Mouse (Mus musculus) kidney, embryonic 15.5 days (tissue): ENCODE results near the gene Fbxl5. TPM values are rescaled to one million over a fixed set of nuclear protein-coding genes. Genes with fewer than 3 reads are reported as not detected.
A peak's percentile ranks its signal among the peaks of the same experiment; 100 is the strongest.

Source experiments
- ATAC-seq: fragments of 200-750 bp; cut with Nextera tagmentation; replicated peaks from 2 replicates; pipeline ENCODE4 v1.8.0; 2017; ENCODE audit warnings: moderate TSS enrichment; ENCODE audit not compliant: low FRiP score
- H3K27ac ChIP-seq: fragments of 300-500 bp; sonication (generic); 2 replicates; pipeline ENCODE4 v1.5.1; 2015; ENCODE audit warnings: mild to moderate bottlenecking, inconsistent platforms
- H3K27me3 ChIP-seq: fragments of 300-500 bp; sonication (generic); 2 replicates; pipeline ENCODE4 v1.6.1; 2015; ENCODE audit warnings: inconsistent platforms
- H3K36me3 ChIP-seq: fragments of 300-500 bp; sonication (generic); 2 replicates; pipeline ENCODE4 v1.6.1; 2015; ENCODE audit warnings: inconsistent platforms
- H3K4me1 ChIP-seq: fragments of 300-500 bp; sonication (generic); 2 replicates; pipeline ENCODE4 v1.6.1; 2015; ENCODE audit warnings: inconsistent platforms
- H3K4me2 ChIP-seq: fragments of 300-500 bp; sonication (generic); 2 replicates; pipeline ENCODE4 v1.6.1; 2015; ENCODE audit warnings: moderate library complexity, mild to moderate bottlenecking, inconsistent platforms
- H3K4me3 ChIP-seq: fragments of 300-500 bp; sonication (generic); replicated peaks from 2 replicates; pipeline ENCODE4 v1.5.1; 2015; ENCODE audit warnings: mild to moderate bottlenecking, inconsistent platforms
- H3K9ac ChIP-seq: fragments of 300-500 bp; sonication (generic); 2 replicates; pipeline ENCODE4 v1.6.1; 2015; ENCODE audit warnings: mild to moderate bottlenecking, inconsistent platforms
- H3K9me3 ChIP-seq: fragments of 300-500 bp; sonication (generic); replicated peaks from 2 replicates; pipeline ENCODE4 v1.6.1; 2016; ENCODE audit warnings: inconsistent platforms
- WGBS: fragments of 180-500 bp; shearing (Covaris S2); methylation state at CpG from one replicate; pipeline ENCODE4 v1.1.7; 2015; ENCODE audit warnings: mixed read lengths; 5-methylcytosine and 5-hydroxymethylcytosine counted together
- polyA plus RNA-seq: library from polyadenylated mRNA; unstranded; fragments of >200 nt; fragmentation: Nextera tagmentation; extraction: Ambion mirVana; gene quantifications from 2 replicates; pipeline ENCODE4 v1.2.1, GENCODE M21; 2015

Gene Fbxl5
- polyA plus RNA-seq, 1 experiment from 2014 or later, result 54.8 TPM

GRCm38 (mm10) chr5:43848275-43848674, 26.8 kb upstream of the Fbxl5 start:
- no peak for ATAC-seq
- Histone ChIP-seq H3K9me3 (no peaks in the 10 kb centered on the region; the same call in 1 of the 2 replicates), H3K27ac (no peak overlapping the region), H3K36me3 (no peaks in the 10 kb centered on the region), H3K9ac (no peak overlapping the region), H3K4me2 (no peak overlapping the region), H3K4me3 (no peak overlapping the region), H3K4me1 (peaks cover 8% of the 10 kb centered on the region; the same call in 1 of the 2 replicates), H3K27me3 (no peaks in the 10 kb centered on the region)
- WGBS, result 91% methylated on average over 3 of the region's 3 CpGs

DNA sequence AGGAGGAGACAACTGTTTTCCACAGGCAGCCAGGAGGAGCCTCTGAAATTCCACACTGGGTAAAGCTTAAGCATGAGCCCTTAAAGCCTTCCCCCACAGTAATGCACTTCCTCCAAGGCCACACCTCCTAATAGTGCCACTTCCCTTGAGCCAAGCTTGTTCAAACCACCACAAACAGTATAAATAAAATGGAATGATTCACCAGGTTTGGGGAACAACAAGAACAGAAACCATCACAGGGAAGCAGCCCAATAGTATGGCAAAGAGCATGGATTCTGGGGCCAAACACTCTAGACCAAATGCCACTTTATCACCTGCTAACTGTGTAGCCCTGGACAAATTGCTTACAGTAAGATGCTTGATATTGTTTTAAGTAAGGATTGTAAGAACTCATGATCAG, 26.1 kb upstream of the Fbxl5 start:
- H3K4me3 ChIP-seq, result no peak overlapping the region
- H3K9ac ChIP-seq, result no peak overlapping the region
- no peaks in the 10 kb centered on the region for H3K36me3 ChIP-seq
- peaks cover 10% of the 10 kb centered on the region; the same call in 1 of the 2 replicates for H3K4me1 ChIP-seq
- H3K4me2 ChIP-seq, result no peak overlapping the region
- no peaks in the 10 kb centered on the region for H3K27me3 ChIP-seq
- no peaks in the 10 kb centered on the region; the same call in 1 of the 2 replicates for H3K9me3 ChIP-seq
- H3K27ac ChIP-seq, result no peak overlapping the region
- ATAC-seq, result no peak

GRCm38 (mm10) chr5:43846227-43846626, 24.8 kb upstream of the Fbxl5 start:
- H3K27ac ChIP-seq, result no peak overlapping the region
- no peak overlapping the region for H3K9ac ChIP-seq
- H3K36me3 ChIP-seq, result no peaks in the 10 kb centered on the region
- peaks cover 11% of the 10 kb centered on the region; the same call in 1 of the 2 replicates for H3K4me1 ChIP-seq
- 25% methylated on average over 2 of the region's 2 CpGs for WGBS
- no peak overlapping the region for H3K4me2 ChIP-seq
- H3K9me3 ChIP-seq, result no peaks in the 10 kb centered on the region
- H3K4me3 ChIP-seq, result no peak overlapping the region
- no peak for ATAC-seq
- H3K27me3 ChIP-seq, result no peaks in the 10 kb centered on the region

DNA sequence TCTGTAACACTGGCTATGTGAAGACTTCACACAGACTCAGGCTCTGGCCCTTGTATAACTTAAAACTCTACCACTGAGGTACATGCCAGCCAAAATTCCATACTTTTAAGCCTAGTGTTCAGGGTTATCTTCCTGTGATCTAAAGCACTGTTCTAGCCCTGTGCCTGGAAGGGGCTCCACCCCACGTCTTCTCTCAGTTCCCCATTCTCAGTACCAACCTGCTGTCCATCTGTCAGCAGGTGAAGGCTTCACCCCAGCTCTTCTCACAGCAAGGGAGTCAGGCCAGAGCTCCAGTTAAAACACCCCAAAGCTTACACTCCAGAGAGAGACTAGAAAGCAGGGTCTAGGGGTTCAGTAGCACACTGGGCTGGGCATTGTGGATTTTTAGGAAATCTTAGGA, 24.2 kb upstream of the Fbxl5 start:
- no peak for ATAC-seq
- Histone ChIP-seq H3K4me2 (no peak overlapping the region), H3K4me3 (no peak overlapping the region), H3K9me3 (no peaks in the 10 kb centered on the region), H3K4me1 (peaks cover 11% of the 10 kb centered on the region; the same call in 1 of the 2 replicates), H3K36me3 (no peaks in the 10 kb centered on the region), H3K9ac (no peak overlapping the region), H3K27ac (no peak overlapping the region), H3K27me3 (no peaks in the 10 kb centered on the region)
- WGBS, result 71% methylated on average over 1 of the region's 1 CpGs

DNA sequence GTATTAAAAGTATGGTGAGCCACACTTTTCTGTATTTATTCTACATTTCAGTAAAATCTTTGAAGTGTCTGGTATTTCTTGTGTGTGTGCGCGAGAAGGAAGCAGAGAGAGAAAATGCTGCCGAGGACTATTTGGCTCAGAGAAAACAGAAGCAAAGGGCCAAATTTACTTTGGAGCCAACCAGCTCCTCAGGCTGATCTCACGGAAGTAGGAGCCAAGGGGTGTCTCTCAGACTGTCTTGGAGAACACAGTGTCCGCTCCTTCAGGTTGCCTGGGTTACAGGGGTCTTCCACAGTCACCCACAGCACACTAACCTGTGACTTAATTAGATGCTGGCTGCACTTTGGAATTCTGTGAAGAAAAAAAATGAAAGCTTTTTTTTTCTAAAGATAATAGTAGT, 23.6 kb upstream of the Fbxl5 start:
- 86% methylated on average over 5 of the region's 5 CpGs for WGBS
- no peak for ATAC-seq
- no peaks in the 10 kb centered on the region for H3K27me3 ChIP-seq

DNA sequence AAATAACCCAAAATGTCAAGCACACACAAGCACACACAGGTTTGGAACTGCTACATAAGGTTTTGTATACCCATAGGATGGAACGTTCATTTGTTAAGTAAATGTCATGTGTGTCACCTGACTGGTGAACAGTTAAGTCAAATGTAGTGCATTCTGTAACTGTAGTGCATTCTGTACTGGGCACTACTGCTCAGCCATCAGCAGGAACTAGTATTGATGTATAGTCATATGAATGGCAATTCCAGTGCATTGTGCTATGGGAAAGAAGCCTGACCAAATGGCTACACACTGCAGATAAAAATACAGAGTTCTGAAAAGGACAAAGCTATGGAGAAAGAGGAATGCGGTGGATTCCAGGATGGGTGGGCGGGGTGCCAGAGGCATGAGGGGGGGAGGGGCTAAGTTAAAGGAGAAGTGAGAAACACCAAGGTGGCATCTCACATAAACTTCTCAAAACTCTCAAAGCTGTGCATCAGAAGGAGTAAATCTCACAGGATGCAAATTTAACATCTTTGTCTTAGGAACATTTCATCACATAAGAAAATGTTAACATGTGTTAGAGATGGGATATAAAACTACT, 21.2 kb upstream of the Fbxl5 start:
- Histone ChIP-seq H3K9ac (no peak overlapping the region), H3K4me3 (no peak overlapping the region), H3K9me3 (no peaks in the 10 kb centered on the region), H3K36me3 (no peaks in the 10 kb centered on the region), H3K27me3 (no peaks in the 10 kb centered on the region), H3K27ac (no peak overlapping the region), H3K4me1 (peaks cover 11% of the 10 kb centered on the region; the same call in 1 of the 2 replicates), H3K4me2 (no peak overlapping the region)
- 72% methylated on average over 3 of the region's 3 CpGs for WGBS
- ATAC-seq, result no peak

More for the DNA sequence above, 23.6 kb upstream of the Fbxl5 start:
- Histone ChIP-seq H3K27ac (no peak overlapping the region), H3K9ac (no peak overlapping the region), H3K4me3 (no peak overlapping the region), H3K36me3 (no peaks in the 10 kb centered on the region), H3K9me3 (no peaks in the 10 kb centered on the region), H3K4me1 (peaks cover 11% of the 10 kb centered on the region; the same call in 1 of the 2 replicates), H3K4me2 (no peak overlapping the region)

DNA sequence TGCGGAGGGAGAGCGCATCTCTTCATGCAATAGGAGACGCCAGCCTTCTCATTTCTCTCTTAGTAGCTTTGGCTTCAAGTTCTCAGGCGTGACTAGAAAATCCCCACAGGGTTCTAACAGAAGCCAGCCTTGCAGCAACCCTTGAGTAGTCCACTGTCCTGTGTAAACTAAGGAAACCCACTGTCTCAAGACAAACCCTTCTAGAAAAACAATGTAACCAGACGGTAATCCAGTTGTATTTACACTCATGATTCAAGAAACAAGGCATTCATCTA, 20.5 kb upstream of the Fbxl5 start:
- no peak for ATAC-seq
- Histone ChIP-seq H3K4me2 (peak overlapping the region; percentile 28; the same call in 1 of the 2 replicates), H3K36me3 (no peaks in the 10 kb centered on the region), H3K27ac (no peak overlapping the region), H3K4me1 (peaks cover 11% of the 10 kb centered on the region; the same call in 1 of the 2 replicates), H3K9me3 (no peaks in the 10 kb centered on the region), H3K4me3 (no peak overlapping the region), H3K9ac (no peak overlapping the region), H3K27me3 (no peaks in the 10 kb centered on the region)
- WGBS, result 80% methylated on average over 5 of the region's 5 CpGs

GRCm38 (mm10) chr5:43841144-43842010, 19.9 kb upstream of the Fbxl5 start:
- 0 out of 2 replicates have a peak, but pooled peaks have one; percentile 29 for ATAC-seq
- Histone ChIP-seq H3K9ac (no peak overlapping the region), H3K4me3 (no peak overlapping the region), H3K4me2 (peak overlapping the region; percentile 28; the same call in 1 of the 2 replicates), H3K36me3 (no peaks in the 10 kb centered on the region), H3K9me3 (no peaks in the 10 kb centered on the region), H3K27me3 (no peaks in the 10 kb centered on the region), H3K27ac (no peak overlapping the region), H3K4me1 (peaks cover 11% of the 10 kb centered on the region; the same call in 1 of the 2 replicates)
- 38% methylated on average over 11 of the region's 11 CpGs for WGBS

DNA sequence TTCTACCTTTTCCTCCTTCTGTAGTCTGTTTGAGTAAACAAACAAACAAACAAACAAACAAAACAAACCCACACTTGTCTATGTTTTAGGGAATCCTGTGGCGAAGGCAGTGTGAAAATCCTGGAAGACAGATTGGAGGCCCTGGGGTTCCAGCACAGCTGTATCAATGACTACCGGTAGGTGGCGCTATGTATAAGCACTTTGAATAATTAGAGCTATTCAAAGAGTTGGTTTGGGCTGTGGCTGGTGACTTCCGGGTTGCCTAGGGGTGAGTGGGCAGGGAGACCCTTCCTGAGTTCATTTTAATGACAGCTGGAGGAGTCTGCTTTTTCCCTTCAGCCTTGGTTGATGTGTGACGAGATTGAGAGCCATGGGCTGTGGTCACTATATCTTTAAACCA, 15.9 kb upstream of the Fbxl5 start:
- H3K27ac ChIP-seq, result no peak overlapping the region
- no peaks in the 10 kb centered on the region for H3K9me3 ChIP-seq
- no peak overlapping the region for H3K9ac ChIP-seq
- H3K27me3 ChIP-seq, result no peaks in the 10 kb centered on the region
- no peak overlapping the region for H3K4me3 ChIP-seq
- H3K36me3 ChIP-seq, result no peaks in the 10 kb centered on the region
- H3K4me1 ChIP-seq, result no peaks in the 10 kb centered on the region
- ATAC-seq, result no peak
- H3K4me2 ChIP-seq, result no peak overlapping the region
- 47% methylated on average over 5 of the region's 5 CpGs for WGBS

DNA sequence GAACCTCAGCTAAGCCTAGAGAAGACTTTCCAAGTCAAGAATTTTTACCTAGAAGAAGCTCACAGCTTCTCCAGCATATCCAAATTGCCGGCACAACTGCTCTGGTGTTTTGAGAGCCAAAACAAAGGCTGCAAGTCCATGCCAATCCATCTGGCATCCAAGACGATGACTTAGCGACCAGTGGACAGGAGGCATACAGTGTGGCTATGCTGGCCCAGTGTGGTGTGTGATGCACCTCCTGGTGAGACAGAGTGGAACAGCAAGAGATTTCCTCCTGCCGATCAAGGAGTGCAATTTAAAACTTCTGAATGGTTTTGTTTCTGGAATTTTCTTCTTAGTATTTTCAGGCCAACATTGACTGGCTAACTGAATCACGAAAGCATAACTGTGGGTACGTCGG, 15.2 kb upstream of the Fbxl5 start:
- 91% methylated on average over 7 of the region's 7 CpGs for WGBS
- H3K36me3 ChIP-seq, result no peaks in the 10 kb centered on the region

GRCm38 (mm10) chr5:43827366-43827765, 5.9 kb upstream of the Fbxl5 start:
- no peak overlapping the region for H3K4me2 ChIP-seq
- H3K9ac ChIP-seq, result no peak overlapping the region
- no peaks in the 10 kb centered on the region for H3K9me3 ChIP-seq
- 53% methylated on average over 9 of the region's 9 CpGs for WGBS
- no peaks in the 10 kb centered on the region for H3K36me3 ChIP-seq
- no peak for ATAC-seq
- no peak overlapping the region for H3K27ac ChIP-seq
- H3K27me3 ChIP-seq, result no peaks in the 10 kb centered on the region
- H3K4me3 ChIP-seq, result no peak overlapping the region
- H3K4me1 ChIP-seq, result no peaks in the 10 kb centered on the region

More for the DNA sequence above, 15.2 kb upstream of the Fbxl5 start:
- H3K4me2 ChIP-seq, result no peak overlapping the region
- H3K27me3 ChIP-seq, result no peaks in the 10 kb centered on the region
- H3K9ac ChIP-seq, result no peak overlapping the region
- H3K27ac ChIP-seq, result no peak overlapping the region
- H3K4me1 ChIP-seq, result no peaks in the 10 kb centered on the region
- H3K9me3 ChIP-seq, result no peaks in the 10 kb centered on the region
- no peak overlapping the region for H3K4me3 ChIP-seq
- ATAC-seq, result no peak

DNA sequence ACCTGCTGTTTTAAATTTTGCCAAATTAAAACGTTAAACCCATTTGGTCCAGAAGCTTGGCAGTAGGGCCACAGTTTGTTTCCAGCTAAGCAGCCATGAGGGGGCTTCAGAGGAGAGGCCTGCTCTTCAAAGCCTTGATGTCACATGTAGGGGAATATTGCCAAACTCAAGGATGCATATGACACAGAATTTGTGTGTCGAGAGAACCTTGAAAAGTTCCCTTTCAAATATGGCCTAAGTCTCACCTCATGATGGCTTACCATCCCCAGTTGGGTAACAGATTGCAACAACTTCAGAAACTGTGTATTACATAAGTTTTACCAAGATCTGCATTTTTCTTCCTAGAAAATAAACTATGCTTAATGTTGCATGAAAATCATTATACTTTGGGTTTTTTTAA, 5.4 kb upstream of the Fbxl5 start:
- Histone ChIP-seq H3K4me2 (no peak overlapping the region), H3K9ac (no peak overlapping the region), H3K4me1 (no peaks in the 10 kb centered on the region), H3K4me3 (no peak overlapping the region), H3K9me3 (no peaks in the 10 kb centered on the region), H3K27me3 (no peaks in the 10 kb centered on the region), H3K27ac (no peak overlapping the region), H3K36me3 (no peaks in the 10 kb centered on the region)
- no peak for ATAC-seq
- WGBS, result 90% methylated on average over 2 of the region's 2 CpGs
